8 mouse cellular contexts compared by ENCODE assay signal in the genomic region with DNA sequence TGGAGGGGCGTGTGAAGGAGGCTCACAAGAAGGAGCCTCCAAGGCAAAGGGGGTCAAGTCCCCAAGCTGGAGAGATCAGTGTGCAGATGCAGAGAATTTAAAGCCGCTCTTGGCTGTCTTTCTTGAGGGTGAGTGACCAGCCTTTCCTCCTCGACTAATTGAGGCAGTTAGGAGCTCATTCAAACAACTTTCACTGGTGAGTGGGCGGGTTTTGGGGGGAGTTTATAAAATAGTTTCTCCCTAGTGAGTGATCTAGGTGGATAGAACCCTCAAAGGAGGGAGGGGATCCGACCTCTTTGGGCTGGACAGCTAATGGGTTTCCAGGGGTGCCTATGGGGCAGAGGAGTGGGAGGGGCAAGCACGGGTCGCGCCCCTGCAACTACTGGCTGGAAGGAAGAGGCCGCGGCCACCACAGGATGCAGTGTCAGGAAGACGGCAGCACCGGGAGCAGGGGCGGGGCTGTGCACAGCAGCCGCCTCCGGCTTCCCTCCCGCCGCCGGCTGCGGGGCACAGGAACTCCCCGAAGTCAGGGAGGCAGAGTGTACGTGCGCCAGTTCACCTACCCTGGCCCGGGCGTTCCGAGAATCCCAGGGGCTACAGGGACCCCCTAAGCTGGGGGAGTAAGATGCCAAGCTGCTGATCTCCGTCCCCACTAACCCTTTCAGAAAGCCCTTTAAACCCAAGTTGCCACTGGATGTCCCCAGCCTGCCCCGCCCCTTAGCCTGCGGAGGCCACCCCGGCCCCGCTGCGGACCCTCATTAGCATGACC.
A peak's percentile ranks its signal among the peaks of the same experiment; 100 is the strongest.
DNase-seq lines count a peak whose midpoint lies in the region; ATAC-seq and TF ChIP-seq lines count a peak whose summit lies in the region.

No protein-coding gene starts in this region.

- H3K4me3 ChIP-seq in ES-Bruce4 (ENCODE audit: low read depth, low read length) = peak overlapping the region; percentile 68
- peak overlapping the region; percentile 76 for H3K4me3 ChIP-seq in embryonic facial prominence, embryonic 11.5 days (ENCODE audit: low read depth, low read length)
- H3K4me3 ChIP-seq in heart, embryonic 13.5 days = peak overlapping the region; percentile 86
- peak overlapping the region; percentile 81 for H3K4me3 ChIP-seq in kidney, embryonic 14.5 days (ENCODE audit: low read length)
- peak overlapping the region; percentile 93 for H3K4me3 ChIP-seq in olfactory bulb, adult 2 months (ENCODE audit: insufficient read depth, low read depth, low read length)

- TF ChIP-seq CTCF in ES-Bruce4 (IDR thresholded peaks at IDR 0.05; ENCODE audit: low read depth, low read length) = no peak
- no peak for TF ChIP-seq CTCF in olfactory bulb, adult 2 months (IDR thresholded peaks at IDR 0.05; ENCODE audit: insufficient read depth, low read depth, low read length)

- TF ChIP-seq EP300 in ES-Bruce4 (IDR thresholded peaks at IDR 0.05; ENCODE audit: insufficient read depth, low read depth, low read length) = peak; percentile 62; the same call in 1 of the 2 replicates

- H3K27me3 ChIP-seq in ES-Bruce4 (ENCODE audit: control insufficient read depth, insufficient read depth, low read length, poor library complexity, severe bottlenecking) = no peaks in the 10 kb centered on the region
- H3K27me3 ChIP-seq in embryonic facial prominence, embryonic 11.5 days (ENCODE audit: control insufficient read depth, insufficient read depth, low read length) = no peaks in the 10 kb centered on the region
- no peaks in the 10 kb centered on the region for H3K27me3 ChIP-seq in heart, embryonic 13.5 days (replicated peaks)
- H3K27me3 ChIP-seq in kidney, embryonic 14.5 days (ENCODE audit: control insufficient read depth, insufficient read depth, low read length) = no peaks in the 10 kb centered on the region

- no peaks in the 10 kb centered on the region for H3K36me3 ChIP-seq in ES-Bruce4 (ENCODE audit: control insufficient read depth, insufficient read depth, low read length, poor library complexity, severe bottlenecking)
- H3K36me3 ChIP-seq in embryonic facial prominence, embryonic 11.5 days (replicated peaks; ENCODE audit: control insufficient read depth, insufficient read depth, low read depth, low read length) = no peaks in the 10 kb centered on the region
- H3K36me3 ChIP-seq in heart, embryonic 13.5 days = no peaks in the 10 kb centered on the region
- H3K36me3 ChIP-seq in kidney, embryonic 14.5 days (ENCODE audit: control insufficient read depth, insufficient read depth, low read length) = no peaks in the 10 kb centered on the region

- DNase-seq in A20 (ENCODE audit: low read depth, low spot score) = peak; percentile 69
- DNase-seq in embryonic facial prominence, embryonic 11.5 days (ENCODE audit: low spot score) = peak; percentile 70
- DNase-seq in lung, postnatal 10 days = peak; percentile 83

- H3K9ac ChIP-seq in ES-Bruce4 (ENCODE audit: low read depth, poor library complexity, severe bottlenecking) = peak overlapping the region; percentile 94
- H3K9ac ChIP-seq in embryonic facial prominence, embryonic 11.5 days (replicated peaks; ENCODE audit: low read length) = peak overlapping the region; percentile 95
- H3K9ac ChIP-seq in heart, embryonic 13.5 days = peak overlapping the region; percentile 97
- H3K9ac ChIP-seq in kidney, embryonic 14.5 days (ENCODE audit: low read depth, low read length) = peak overlapping the region; percentile 91

- peak overlapping the region; percentile 94 for H3K4me2 ChIP-seq in embryonic facial prominence, embryonic 11.5 days (ENCODE audit: low read depth, low read length)
- peak overlapping the region; percentile 96 for H3K4me2 ChIP-seq in heart, embryonic 13.5 days
- H3K4me2 ChIP-seq in kidney, embryonic 14.5 days (replicated peaks; ENCODE audit: low read depth, low read length) = peak overlapping the region; percentile 98

- under 1% methylated on average over 22 of the region's 31 CpGs for WGBS in embryonic facial prominence, embryonic 11.5 days
- 2% methylated on average over 31 of the region's 31 CpGs for WGBS in heart, embryonic 13.5 days
- WGBS in kidney, embryonic 14.5 days = 1% methylated on average over 31 of the region's 31 CpGs
- WGBS in olfactory bulb, adult 2 months = 6% methylated on average over 31 of the region's 31 CpGs

- H3K9me3 ChIP-seq in ES-Bruce4 (replicated peaks; ENCODE audit: control insufficient read depth, insufficient read depth, low read length, poor library complexity, severe bottlenecking) = no peaks in the 10 kb centered on the region
- H3K9me3 ChIP-seq in embryonic facial prominence, embryonic 11.5 days (replicated peaks; ENCODE audit: control insufficient read depth, low read length) = no peaks in the 10 kb centered on the region
- no peaks in the 10 kb centered on the region for H3K9me3 ChIP-seq in heart, embryonic 13.5 days
- H3K9me3 ChIP-seq in kidney, embryonic 14.5 days (ENCODE audit: control insufficient read depth, low read length) = no peaks in the 10 kb centered on the region

- H3K27ac ChIP-seq in ES-Bruce4 (ENCODE audit: insufficient read depth, low read length) = peak overlapping the region; percentile 10; the same call in 1 of the 2 replicates
- H3K27ac ChIP-seq in embryonic facial prominence, embryonic 11.5 days (replicated peaks; ENCODE audit: low read depth, low read length) = peak overlapping the region; percentile 98
- peak overlapping the region; percentile 97 for H3K27ac ChIP-seq in heart, embryonic 13.5 days (replicated peaks)
- peak overlapping the region; percentile 96 for H3K27ac ChIP-seq in kidney, embryonic 14.5 days (ENCODE audit: low read depth, low read length)
- H3K27ac ChIP-seq in olfactory bulb, adult 2 months (ENCODE audit: insufficient read depth, low read depth, low read length) = no peak overlapping the region; the same call in 1 of the 2 replicates

- peaks cover 20% of the 10 kb centered on the region for H3K4me1 ChIP-seq in ES-Bruce4 (ENCODE audit: control insufficient read depth, insufficient read depth, low read length)
- H3K4me1 ChIP-seq in embryonic facial prominence, embryonic 11.5 days (ENCODE audit: control insufficient read depth, insufficient read depth, low read length) = peaks cover 28% of the 10 kb centered on the region
- peaks cover 88% of the 10 kb centered on the region for H3K4me1 ChIP-seq in heart, embryonic 13.5 days
- peaks cover 70% of the 10 kb centered on the region for H3K4me1 ChIP-seq in kidney, embryonic 14.5 days (ENCODE audit: control insufficient read depth, insufficient read depth, low read length)
- H3K4me1 ChIP-seq in olfactory bulb, adult 2 months (ENCODE audit: control insufficient read depth, insufficient read depth, low read length) = peaks cover 30% of the 10 kb centered on the region

- TF ChIP-seq POLR2A in ES-Bruce4 (IDR thresholded peaks at IDR 0.05; ENCODE audit: insufficient read depth, low read length) = no peak
- no peak for TF ChIP-seq POLR2A in olfactory bulb, adult 2 months (IDR thresholded peaks at IDR 0.05; ENCODE audit: insufficient read depth, low read depth, low read length)

- ATAC-seq in embryonic facial prominence, embryonic 11.5 days (replicated peaks; ENCODE audit: insufficient number of reproducible peaks, low FRiP score, low TSS enrichment, low read depth) = peak; percentile 46
- ATAC-seq in heart, embryonic 13.5 days (ENCODE audit: extremely low read depth, insufficient number of reproducible peaks, low FRiP score, low TSS enrichment) = peak; percentile 55
- peak; percentile 56 for ATAC-seq in kidney, embryonic 14.5 days (ENCODE audit: low FRiP score, low TSS enrichment)
- ATAC-seq in erythroid progenitor cell, adult 5-6 weeks (replicated peaks; ENCODE audit: low FRiP score, poor library complexity, severe bottlenecking) = no peak
